Mouse (Mus musculus): ENCODE measurements around the gene Asap2.
"Not testable (repeated sequence)": the region's sequence is repeated elsewhere in the genome, so short reads cannot be mapped to it uniquely, and the experiment has no call there.

Asap2 gene

GRCm38 (mm10) chr12:20990132-20990531, at the start of gene Asap2:
TSS of gene Asap2 (plus strand) at chr12:20990459.
- DNase-seq (ENCODE audit: low read depth): not testable (repeated sequence)

GRCm38 (mm10) chr12:20947051-20947997, 42.9 kb upstream of the Asap2 start:
- not testable (repeated sequence) for DNase-seq (ENCODE audit: low read depth)

- DNase-seq (ENCODE audit: low read depth): not testable (repeated sequence)
These were observed 320 bp downstream of the Asap2 start for GRCm38 (mm10) chr12:20990579-20990978.

- DNase-seq (ENCODE audit: low read depth): peak; percentile 5
These were observed 40.6 kb downstream of the Asap2 start for GRCm38 (mm10) chr12:21030875-21031274.

DNA sequence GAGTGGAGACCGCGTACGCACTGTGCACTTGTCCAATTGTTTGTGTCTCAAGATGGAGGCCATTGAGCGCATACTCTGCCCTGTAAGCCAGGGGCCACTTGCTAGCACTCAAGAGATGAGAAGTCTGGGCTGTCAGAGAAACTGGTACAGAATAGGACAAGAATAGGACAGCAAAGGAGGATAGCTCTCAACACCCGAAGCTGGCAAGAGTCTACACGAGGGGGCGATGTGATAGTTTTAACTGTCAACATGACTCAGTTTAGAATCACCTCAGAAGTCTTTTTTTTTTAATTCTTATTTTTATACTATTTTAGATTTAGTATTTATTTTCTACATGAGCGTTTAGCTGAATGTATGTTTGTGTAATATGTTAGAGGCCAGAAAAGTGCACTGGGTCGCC, 56.5 kb downstream of the Asap2 start:
- DNase-seq (ENCODE audit: low read depth): not testable (repeated sequence)

DNA sequence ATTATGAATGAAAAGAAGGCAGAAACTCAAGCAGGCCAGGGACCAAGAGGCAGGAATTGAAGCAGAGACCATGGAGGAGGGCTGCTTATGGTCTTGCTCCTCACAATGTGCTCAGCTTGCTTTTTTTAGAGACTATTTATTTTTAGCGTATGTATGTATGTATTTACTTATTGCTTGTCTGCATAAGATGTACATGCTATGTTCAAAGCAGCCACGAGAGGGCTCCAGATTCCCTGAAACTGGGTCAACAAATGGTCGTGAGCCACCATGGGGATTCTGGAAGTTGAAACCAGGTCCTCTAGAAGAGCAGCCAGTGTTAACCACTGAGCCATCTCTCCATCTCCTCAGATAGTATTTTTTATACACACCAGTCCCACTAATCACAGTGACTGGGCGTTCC, 85.5 kb downstream of the Asap2 start:
- DNase-seq (ENCODE audit: low read depth): peak; percentile 65

- DNase-seq (ENCODE audit: low read depth): peak; percentile 69
These were observed 99.9 kb downstream of the Asap2 start for GRCm38 (mm10) chr12:21090168-21090567.

- DNase-seq (ENCODE audit: low read depth): not testable (repeated sequence)
These were observed 102.2 kb downstream of the Asap2 start for GRCm38 (mm10) chr12:21092446-21092845.

DNA sequence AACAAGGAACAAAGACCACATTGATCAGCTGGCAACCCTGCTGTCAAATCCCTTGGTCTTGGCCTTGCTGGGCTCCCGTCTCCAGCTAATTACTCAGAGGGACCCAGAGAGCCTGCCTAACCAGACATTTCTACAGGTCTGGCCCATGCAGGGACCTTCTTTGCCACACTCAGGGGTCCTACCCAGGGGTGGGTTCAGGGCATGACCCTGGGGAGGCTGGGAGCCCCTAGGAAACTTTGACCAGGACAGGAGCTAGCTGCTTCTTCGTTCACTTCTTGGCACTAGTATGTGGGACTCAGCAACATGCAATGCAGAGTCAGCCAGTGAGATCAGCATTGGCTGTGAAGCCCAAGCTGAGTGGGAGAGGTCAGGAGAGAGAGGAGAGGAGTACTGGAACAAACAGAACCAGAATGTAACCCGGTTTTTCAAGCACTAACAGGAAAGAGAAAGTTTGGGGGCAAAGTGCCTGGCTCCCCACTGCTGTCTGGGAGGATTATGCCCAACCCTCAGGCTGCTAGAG, 107.6 kb downstream of the Asap2 start:
- DNase-seq (ENCODE audit: low read depth): not testable (repeated sequence)

GRCm38 (mm10) chr12:21111116-21111475, 120.8 kb downstream of the Asap2 start:
- not testable (repeated sequence) for DNase-seq (ENCODE audit: low read depth)

DNA sequence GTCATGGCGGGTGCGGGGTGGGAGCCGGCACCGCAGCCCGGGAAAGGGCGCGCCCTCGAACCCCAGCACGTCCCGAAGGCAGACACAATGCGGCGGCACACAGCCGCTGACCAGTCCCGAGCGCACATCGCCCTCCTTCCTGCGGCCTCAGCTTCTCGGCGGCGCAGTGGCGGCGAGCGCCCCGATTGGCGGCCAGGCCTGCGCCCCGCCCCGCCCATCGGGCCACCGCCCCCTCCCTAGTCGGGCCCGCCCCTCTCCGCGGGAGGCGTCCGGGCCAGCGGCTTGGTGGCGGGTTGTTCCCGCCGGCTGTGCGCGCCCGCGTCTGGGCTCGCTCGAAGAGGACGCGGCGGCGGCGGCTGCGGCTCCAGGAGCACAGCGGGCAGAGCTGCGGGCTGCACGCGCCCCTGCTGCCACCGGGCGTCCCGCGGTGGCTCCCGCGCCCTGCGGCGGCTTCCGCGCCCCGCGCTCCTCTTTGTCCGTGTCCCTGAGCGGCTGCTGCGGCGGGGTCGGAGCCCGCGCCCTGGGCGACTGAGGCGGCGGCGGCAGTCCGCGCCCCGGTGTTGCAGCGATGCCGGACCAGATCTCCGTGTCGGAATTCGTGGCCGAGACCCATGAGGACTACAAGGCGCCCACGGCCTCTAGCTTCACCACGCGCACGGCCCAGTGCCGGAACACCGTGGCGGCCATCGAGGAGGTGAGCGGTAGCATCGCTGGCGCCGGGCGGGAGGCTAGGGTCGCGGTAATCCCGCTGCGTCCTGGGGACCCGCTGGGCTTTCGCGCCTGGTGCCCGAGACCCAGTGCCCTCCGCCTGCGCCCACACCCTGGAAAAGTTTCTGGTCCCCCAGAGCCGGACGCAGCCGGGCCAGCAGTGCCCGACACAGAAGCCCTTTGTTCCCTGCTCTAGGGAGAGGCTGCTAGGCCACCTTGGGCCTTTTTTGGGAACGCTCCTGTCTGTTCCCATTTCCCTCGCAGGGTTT, 121.5 kb downstream of the Asap2 start:
- DNase-seq (ENCODE audit: low read depth): peak; percentile 78

- peak; percentile 53 for DNase-seq (ENCODE audit: low read depth)
These were observed 122.2 kb downstream of the Asap2 start for GRCm38 (mm10) chr12:21112453-21112857.

- no peak for DNase-seq (ENCODE audit: low read depth)
These were observed 129.2 kb downstream of the Asap2 start for GRCm38 (mm10) chr12:21119446-21119845.

DNA sequence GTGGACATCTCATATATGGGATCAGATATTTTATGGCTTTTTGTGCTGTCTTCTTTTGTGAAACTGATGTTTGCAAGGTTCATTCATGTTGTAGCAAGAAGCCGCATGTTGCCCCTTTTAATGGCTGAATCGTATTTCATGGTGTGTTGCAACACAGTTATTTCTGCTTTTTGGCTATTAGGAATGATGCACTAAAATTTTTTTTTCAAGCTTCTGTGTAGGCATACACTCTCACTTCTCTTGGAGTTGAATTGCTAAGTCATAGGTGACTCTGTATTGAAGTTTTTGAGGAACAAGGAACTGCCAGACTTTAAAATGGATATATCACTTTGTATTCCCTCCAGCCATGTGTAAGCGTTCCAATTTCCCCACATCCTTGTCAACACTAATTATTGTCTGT, 132.6 kb downstream of the Asap2 start:
- peak; percentile 63 for DNase-seq (ENCODE audit: low read depth)

GRCm38 (mm10) chr12:21123647-21124046, 133.4 kb downstream of the Asap2 start:
- peak; percentile 45 for DNase-seq (ENCODE audit: low read depth)

DNA sequence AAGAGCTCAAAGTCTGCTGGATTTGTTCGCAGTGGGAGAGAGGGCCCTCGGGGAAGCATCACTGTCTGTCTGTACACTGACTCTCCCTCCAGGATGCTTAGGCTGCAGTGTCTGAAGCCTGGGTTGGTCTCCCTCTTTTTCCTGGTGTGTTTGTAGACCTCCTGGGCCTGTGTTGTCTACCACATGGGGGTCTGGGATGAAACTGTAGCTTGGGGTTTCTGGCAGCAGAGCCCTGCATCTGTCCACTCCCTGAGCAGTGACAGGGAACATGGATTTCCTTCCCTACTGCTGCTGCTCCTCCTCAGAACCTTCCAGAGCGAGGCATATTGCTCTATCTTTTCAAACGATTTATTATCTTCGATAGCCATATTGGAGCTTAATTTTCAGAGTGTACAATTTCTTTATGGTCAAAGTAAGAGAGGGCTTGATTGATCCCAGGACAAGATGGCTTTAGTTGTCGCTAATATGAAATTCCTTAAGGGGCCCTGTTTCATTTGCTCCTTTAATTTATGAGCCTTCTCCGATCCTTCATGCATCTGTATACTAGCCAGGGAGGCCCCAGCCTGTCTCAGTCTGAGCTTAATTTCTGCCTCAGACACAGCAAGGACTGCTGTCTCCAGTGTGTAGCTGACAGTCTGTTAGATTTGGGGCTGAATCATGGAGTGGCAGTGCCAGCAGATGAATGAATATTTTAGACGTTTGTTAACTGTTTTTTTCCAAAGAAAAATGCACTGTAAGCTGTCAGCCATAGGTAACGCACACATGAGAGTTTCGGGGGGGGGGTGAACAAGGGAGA, 135.6 kb downstream of the Asap2 start:
- no peak for DNase-seq (ENCODE audit: low read depth)

DNA sequence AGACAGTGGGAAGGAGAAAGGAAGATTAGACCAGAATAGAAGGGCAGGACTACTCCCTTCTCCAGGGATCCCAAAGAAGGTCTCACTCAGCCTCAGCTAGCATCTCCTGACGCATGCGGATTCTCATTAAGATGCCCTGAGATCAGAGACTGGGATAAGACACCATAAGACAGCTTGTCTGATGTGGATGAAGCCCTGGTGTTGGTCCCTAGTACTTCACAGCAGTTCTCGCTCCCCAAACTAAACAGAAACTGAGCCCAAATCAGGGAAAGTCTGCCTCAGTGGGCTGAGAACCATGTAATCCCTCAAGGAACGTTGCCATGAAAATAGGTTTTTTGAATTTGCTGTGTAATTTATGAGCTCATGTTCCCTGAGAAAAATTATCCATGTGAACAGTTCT, 136.3 kb downstream of the Asap2 start:
- no peak for DNase-seq (ENCODE audit: low read depth)

DNA sequence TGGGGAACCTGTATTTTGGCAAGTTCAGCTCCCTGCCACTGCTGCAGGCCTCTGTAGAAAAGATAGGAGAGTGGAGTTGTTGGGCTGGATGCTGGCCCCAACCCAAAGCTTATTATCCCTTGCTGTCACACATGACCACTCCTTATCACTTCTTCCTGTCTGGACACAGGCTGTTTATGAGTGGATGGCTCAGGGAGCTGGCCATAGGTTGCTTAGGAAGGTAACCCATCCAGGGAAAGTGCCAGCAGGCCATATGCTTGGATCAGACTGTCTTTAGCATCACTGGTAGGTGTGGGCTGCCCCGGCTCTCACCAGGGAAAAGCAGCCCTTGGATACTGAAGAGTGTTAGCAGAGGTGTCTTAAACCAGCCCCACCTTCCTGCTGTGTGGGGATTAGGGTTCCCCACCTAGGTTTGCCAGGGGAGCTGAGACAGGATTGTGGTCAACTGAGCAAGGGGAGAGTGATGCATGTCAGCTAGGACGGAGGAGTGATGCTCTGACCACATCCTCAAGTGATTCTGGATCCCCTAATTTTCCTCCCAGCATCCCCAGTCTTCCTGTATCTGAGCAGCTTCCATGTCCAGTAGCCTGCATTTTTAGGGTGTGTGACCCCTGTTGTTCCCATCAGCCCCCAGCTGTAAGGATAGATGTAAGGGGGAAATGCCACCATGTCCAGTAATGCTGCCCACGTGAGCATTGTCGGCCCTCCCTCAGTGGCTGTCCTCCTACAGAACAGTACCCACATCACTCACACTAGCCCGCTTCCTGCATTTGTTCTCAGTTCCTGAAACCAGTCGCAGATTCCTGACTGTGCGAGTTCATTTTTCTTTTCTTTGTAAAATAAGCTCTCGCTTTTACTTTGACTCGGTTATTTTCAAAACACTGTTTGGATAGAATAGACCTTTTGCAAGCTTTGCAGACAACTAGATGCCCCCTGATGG, 138.9 kb downstream of the Asap2 start:
- no peak for DNase-seq (ENCODE audit: low read depth)

GRCm38 (mm10) chr12:21130274-21130823, 140.1 kb downstream of the Asap2 start:
- no peak for DNase-seq (ENCODE audit: low read depth)

DNA sequence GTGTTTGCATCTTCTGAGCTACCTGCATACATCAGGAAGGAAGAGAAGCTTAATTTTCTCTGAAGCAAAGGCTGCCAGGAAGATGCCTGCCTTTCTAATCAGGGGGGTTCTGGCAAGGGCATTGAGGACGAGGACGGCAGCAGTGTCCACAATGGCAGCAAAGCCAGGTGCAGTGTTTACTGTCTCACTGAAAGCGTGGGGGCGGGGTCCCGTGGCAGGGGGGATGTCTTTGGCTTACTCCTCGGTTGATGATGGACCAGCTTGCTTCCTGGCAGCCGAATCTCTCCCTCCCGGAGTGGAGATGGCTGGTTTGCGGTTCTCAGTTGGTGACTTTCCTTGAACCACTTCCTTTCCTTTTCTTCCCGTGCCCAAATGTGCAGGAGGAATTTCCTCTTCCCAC, 142.3 kb downstream of the Asap2 start:
- peak; percentile 21 for DNase-seq (ENCODE audit: low read depth)

Measured in 416B (cell line).